Mouse (Mus musculus) hindbrain, embryonic 14.5 days (tissue): ENCODE results near the gene Spa17. TPM values are rescaled to one million over a fixed set of nuclear protein-coding genes. Genes with fewer than 3 reads are reported as not detected.

Experiments
- ATAC-seq: fragments of 200-750 bp; cut with Nextera tagmentation; 2 replicates; pipeline ENCODE4 v1.8.0; 2017; ENCODE audit warnings: moderate number of reproducible peaks, mild to moderate bottlenecking, moderate TSS enrichment, moderate library complexity; ENCODE audit not compliant: low FRiP score
- DNase-seq: peaks from one replicate; pipeline ENCODE4 v3.0.0-alpha.2; 2015; ENCODE audit warnings: low spot score
- H3K27ac ChIP-seq: fragments of 300-500 bp; sonication (generic); 2 replicates; pipeline ENCODE4 v1.5.1; 2014; ENCODE audit warnings: mild to moderate bottlenecking, moderate library complexity
- H3K27me3 ChIP-seq: fragments of 300-500 bp; sonication (generic); 2 replicates; pipeline ENCODE4 v1.6.1; 2014; ENCODE audit warnings: mild to moderate bottlenecking, low read length, mixed read lengths; ENCODE audit not compliant: control insufficient read depth, insufficient read depth
- H3K36me3 ChIP-seq: fragments of 300-500 bp; sonication (generic); replicated peaks from 2 replicates; pipeline ENCODE4 v1.6.1; 2014; ENCODE audit not compliant: control insufficient read depth, insufficient read depth
- H3K4me1 ChIP-seq: fragments of 300-500 bp; sonication (generic); replicated peaks from 2 replicates; pipeline ENCODE4 v1.6.1; 2014; ENCODE audit warnings: antibody characterized with exemption, low read length, mixed read lengths; ENCODE audit not compliant: control insufficient read depth, insufficient read depth
- H3K4me2 ChIP-seq: fragments of 300-500 bp; sonication (generic); replicated peaks from 2 replicates; pipeline ENCODE4 v1.6.1; 2014; ENCODE audit warnings: mild to moderate bottlenecking, moderate library complexity
- H3K4me3 ChIP-seq: fragments of 300-500 bp; sonication (generic); replicated peaks from 2 replicates; pipeline ENCODE4 v1.5.1; 2014; ENCODE audit warnings: mild to moderate bottlenecking, low read length
- H3K9ac ChIP-seq: fragments of 300-500 bp; sonication (generic); 2 replicates; pipeline ENCODE4 v1.6.1; 2014
- H3K9me3 ChIP-seq: fragments of 300-500 bp; sonication (generic); 2 replicates; pipeline ENCODE4 v1.6.1; 2016; ENCODE audit warnings: low read length; ENCODE audit not compliant: control insufficient read depth
- WGBS: fragments of 180-500 bp; shearing (Covaris S2); extraction: QIAGEN DNeasy Blood & Tissue Kit; methylation state at CpG from one replicate; pipeline ENCODE4 v1.1.7; 2014; 5-methylcytosine and 5-hydroxymethylcytosine counted together
- polyA plus RNA-seq: library from polyadenylated mRNA; unstranded; fragments of >200 nt; fragmentation: Nextera tagmentation; extraction: Ambion mirVana; gene quantifications from 2 replicates; pipeline ENCODE4 v1.2.1, GENCODE M21; 2014

The Spa17 gene
- polyA plus RNA-seq, 1 experiment from 2014 or later = 14.1 TPM

DNA sequence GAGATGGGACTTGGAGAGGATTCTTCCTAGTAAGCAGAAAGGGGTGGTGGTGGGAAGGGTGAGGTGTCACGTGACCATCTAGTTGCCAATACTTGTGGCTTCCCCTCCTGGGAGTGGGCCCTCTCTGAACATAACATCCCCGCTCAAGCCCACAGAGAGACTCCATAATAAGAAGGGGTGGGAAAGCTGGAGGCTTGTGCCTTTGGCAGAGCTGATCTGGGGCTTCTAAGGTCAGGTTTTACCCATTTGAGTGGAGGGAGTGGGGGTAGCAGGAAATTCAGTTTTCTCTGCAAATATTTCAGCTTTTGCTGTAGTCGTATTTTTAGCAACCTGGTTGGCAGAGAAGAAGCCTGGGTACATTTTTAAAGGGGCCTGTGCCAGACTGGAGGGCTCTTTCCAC, 57.2 kb downstream of the Spa17 start:
- Histone ChIP-seq H3K4me3 (no peak overlapping the region), H3K27me3 (peaks cover 28% of the 10 kb centered on the region), H3K9me3 (no peaks in the 10 kb centered on the region), H3K27ac (no peak overlapping the region), H3K4me2 (no peak overlapping the region), H3K36me3 (no peaks in the 10 kb centered on the region), H3K9ac (no peak overlapping the region), H3K4me1 (0 out of 2 replicates have a peak, but pooled peaks cover 5% of the 10 kb centered on the region)
- WGBS = 84% methylated on average over 3 of the region's 3 CpGs
- ATAC-seq (no peak), DNase-seq (no peak)

DNA sequence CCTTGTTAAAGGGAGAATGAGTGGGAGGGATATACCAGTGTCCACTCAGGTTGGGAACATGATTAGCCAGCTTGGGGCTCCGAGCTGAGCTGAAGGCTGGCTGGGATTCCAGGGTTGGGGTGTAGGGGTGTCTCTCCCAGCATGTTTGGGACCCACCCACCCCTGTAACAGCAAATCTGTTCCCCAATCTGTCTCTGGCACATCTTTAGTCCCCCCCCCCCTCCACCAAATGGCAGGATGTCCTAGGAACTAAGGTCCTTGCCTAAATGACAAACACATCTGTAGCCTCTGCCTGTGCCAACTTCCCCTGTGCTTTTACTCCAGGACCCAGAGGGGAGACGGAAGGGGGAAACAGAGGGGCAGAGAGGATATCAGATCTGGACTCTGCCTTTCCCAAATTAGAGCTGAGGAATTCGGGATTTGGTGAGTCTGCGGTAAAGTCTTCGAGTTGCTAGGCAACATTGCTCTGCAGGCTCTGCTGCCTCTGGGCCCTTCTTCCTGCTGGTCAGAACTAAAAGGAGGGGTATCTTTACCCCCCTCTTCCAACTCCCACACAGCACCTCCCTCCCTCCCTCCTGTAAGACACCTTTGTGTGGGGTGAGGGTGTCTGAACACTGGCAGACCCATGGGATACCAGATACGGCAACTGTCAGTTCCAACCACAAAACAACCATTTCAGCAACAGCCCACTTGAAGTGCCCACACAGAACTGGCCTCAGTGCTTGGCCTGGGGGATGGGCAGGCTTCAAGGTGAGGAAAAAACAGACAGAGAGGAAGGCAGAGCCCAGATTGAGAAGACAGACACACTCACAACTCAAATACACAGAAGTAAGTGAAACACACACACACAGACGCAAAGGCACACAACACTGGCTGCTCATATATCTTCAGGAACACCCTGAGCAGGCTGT, 58.4 kb downstream of the Spa17 start, which contains the start of gene Siae:
Siae (plus strand) TSS at position 861 of the 911 bp plus-strand sequence.
- H3K4me2 ChIP-seq = no peak within 1 kb of the TSS
- no peak for DNase-seq
- H3K4me3 ChIP-seq = no peak within 1 kb of the TSS
- no peak within 1 kb of the TSS for H3K9ac ChIP-seq
- H3K4me1 ChIP-seq = 0 out of 2 replicates have a peak, but pooled peaks cover 5% of the 10 kb centered on the region
- no peak within 1 kb of the TSS for H3K27ac ChIP-seq
- no peaks in the 10 kb centered on the region for H3K36me3 ChIP-seq
- ATAC-seq = no peak
- WGBS = 28% methylated on average over 7 of the region's 7 CpGs
- no peaks in the 10 kb centered on the region for H3K9me3 ChIP-seq
- H3K27me3 ChIP-seq = peaks cover 41% of the 10 kb centered on the region

DNA sequence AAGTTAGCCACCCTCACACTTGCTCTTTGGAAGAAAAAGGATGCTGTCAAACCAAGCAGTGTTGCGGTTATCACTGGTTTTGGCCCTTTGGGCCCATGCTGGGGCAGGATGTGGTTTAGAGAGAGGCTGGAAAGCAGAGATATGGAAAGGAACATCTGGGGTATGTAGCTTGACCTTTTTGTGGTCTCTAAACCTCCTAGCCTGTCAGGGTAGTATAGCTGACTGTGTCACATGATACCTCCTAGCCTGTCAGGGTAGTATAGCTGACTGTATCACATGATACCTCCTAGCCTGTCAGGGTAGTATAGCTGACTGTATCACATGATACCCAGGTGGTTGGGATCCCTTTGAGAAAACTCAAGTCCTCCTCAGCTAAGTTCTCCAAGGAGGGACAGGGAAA, 59.2 kb downstream of the Spa17 start:
- Histone ChIP-seq H3K27me3 (peaks cover 49% of the 10 kb centered on the region), H3K4me1 (0 out of 2 replicates have a peak, but pooled peaks cover 5% of the 10 kb centered on the region), H3K9me3 (no peaks in the 10 kb centered on the region), H3K9ac (no peak overlapping the region), H3K4me2 (no peak overlapping the region), H3K36me3 (no peaks in the 10 kb centered on the region), H3K4me3 (no peak overlapping the region), H3K27ac (no peak overlapping the region)
- DNase-seq = no peak
- WGBS = 87% methylated on average over 1 of the region's 1 CpGs
- ATAC-seq = no peak

Other genes starting within 250 kb of the Spa17 start
- gene Hepacam, start 246.4 kb downstream of the Spa17 start, polyA plus RNA-seq = 16.8 and 18.5 TPM in 2 replicates
- 4.8 and 5.9 TPM in 2 replicates for gene Robo4, start 211.8 kb downstream of the Spa17 start, polyA plus RNA-seq
- gene Robo3, start 180.5 kb downstream of the Spa17 start, polyA plus RNA-seq = 13.3 and 20.5 TPM in 2 replicates
- gene Msantd2, start 124.4 kb downstream of the Spa17 start, polyA plus RNA-seq = 29.9 and 36.6 TPM in 2 replicates
- gene Esam, start 85.6 kb downstream of the Spa17 start, polyA plus RNA-seq = 48.3 and 49.3 TPM in 2 replicates
- gene Vsig2, start 74.5 kb downstream of the Spa17 start, polyA plus RNA-seq = 0.42 and 1.1 TPM in 2 replicates
- gene Nrgn, start 60.8 kb downstream of the Spa17 start, polyA plus RNA-seq = 3.4 and 3.8 TPM in 2 replicates
- 14.2 and 14.3 TPM in 2 replicates for gene Siae, start 58.0 kb downstream of the Spa17 start, polyA plus RNA-seq
- 91.3 and 91.5 TPM in 2 replicates for gene Tbrg1, start 43.6 kb upstream of the Spa17 start, polyA plus RNA-seq
- 0.09 TPM in 1 of 2 replicates, not detected in the other for gene Panx3, start 55.5 kb upstream of the Spa17 start, polyA plus RNA-seq
- gene Olfr160, start 102.5 kb upstream of the Spa17 start, polyA plus RNA-seq = not detected in 2 replicates
- gene Olfr874, start 131.4 kb upstream of the Spa17 start, polyA plus RNA-seq = not detected in 2 replicates
- not detected in 2 replicates for gene Olfr875, start 158.1 kb upstream of the Spa17 start, polyA plus RNA-seq
- gene Olfr876, start 189.3 kb upstream of the Spa17 start, polyA plus RNA-seq = not detected in 2 replicates
- not detected in 2 replicates for gene Olfr877, start 240.5 kb upstream of the Spa17 start, polyA plus RNA-seq